Mouse (Mus musculus) MEL (cell line): ENCODE results near the gene Fam178b. TPM values are rescaled to one million over a fixed set of nuclear protein-coding genes. Genes with fewer than 3 reads are reported as not detected.

Experiments
- DNase-seq: peaks from one replicate; pipeline ENCODE4 v3.0.0; 2011; ENCODE audit warnings: low read depth, low spot score
- H3K27ac ChIP-seq: 2 replicates; pipeline ENCODE4 v1.5.1; 2012; ENCODE audit warnings: low read depth, mild to moderate bottlenecking, control low read depth, low read length, moderate library complexity; ENCODE audit not compliant: control insufficient read depth
- H3K27me3 ChIP-seq, 2 experiments: fragments of 150-350 bp in 1 of 2; sonication (generic) in 1 of 2; 2 replicates each; pipeline ENCODE4 v1.6.1; 2012; ENCODE audit warnings: low read length in 2 of 2, mild to moderate bottlenecking in 2 of 2, improper control_type of control experiment in 1 of 2, moderate library complexity in 1 of 2; ENCODE audit not compliant: insufficient read depth in 2 of 2, control insufficient read depth in 1 of 2
- H3K36me3 ChIP-seq, 2 experiments: 2 replicates each; pipeline ENCODE4 v1.6.1; 2012 to 2014; ENCODE audit warnings: low read length in 2 of 2, improper control_type of control experiment in 1 of 2, inconsistent platforms in 1 of 2, mild to moderate bottlenecking in 1 of 2; ENCODE audit not compliant: insufficient read depth in 2 of 2, control insufficient read depth in 1 of 2
- H3K4me1 ChIP-seq, 2 experiments: fragments of 150-350 bp in 1 of 2; sonication (generic) in 1 of 2; 2 replicates each; pipeline ENCODE4 v1.6.1; 2012; ENCODE audit warnings: low read length in 2 of 2, improper control_type of control experiment in 1 of 2, mild to moderate bottlenecking in 1 of 2; ENCODE audit not compliant: insufficient read depth in 2 of 2, control insufficient read depth in 1 of 2
- H3K4me3 ChIP-seq, 2 experiments: fragments of 150-350 bp in 1 of 2; sonication (generic) in 1 of 2; 2 replicates each; pipeline ENCODE4 v1.5.1; 2012; ENCODE audit warnings: low read depth in 2 of 2, low read length in 2 of 2, mild to moderate bottlenecking in 2 of 2, moderate library complexity in 2 of 2, control low read depth in 1 of 2, improper control_type of control experiment in 1 of 2; ENCODE audit not compliant: control insufficient read depth in 1 of 2, insufficient read depth in 1 of 2
- H3K79me2 ChIP-seq: 2 replicates; pipeline ENCODE4 v1.6.1; 2012; ENCODE audit warnings: mild to moderate bottlenecking, low read length, moderate library complexity; ENCODE audit not compliant: control insufficient read depth, poor library complexity, insufficient read depth
- H3K9ac ChIP-seq: 2 replicates; pipeline ENCODE4 v1.6.1; 2012; ENCODE audit warnings: low read depth, mild to moderate bottlenecking, control low read depth, low read length, moderate library complexity; ENCODE audit not compliant: control insufficient read depth, poor library complexity, severe bottlenecking
- H3K9me3 ChIP-seq: fragments of 150-350 bp; sonication (generic); replicated peaks from 2 replicates; pipeline ENCODE4 v1.6.1; 2012; ENCODE audit warnings: mild to moderate bottlenecking, low read length, improper control_type of control experiment, moderate library complexity; ENCODE audit not compliant: insufficient read depth
- CTCF ChIP-seq, 3 experiments: IDR thresholded peaks in 2 of 3; conservative IDR thresholded peaks in 1 of 3; 2 replicates each; pipeline ENCODE4 v1.5.1; 2011 to 2012; ENCODE audit warnings: low read length in 3 of 3, low read depth in 2 of 3, mild to moderate bottlenecking in 2 of 3, improper control_type of control experiment in 1 of 3, inconsistent platforms in 1 of 3, mixed read lengths in 1 of 3, moderate library complexity in 1 of 3; ENCODE audit not compliant: control insufficient read depth in 1 of 3, insufficient read depth in 1 of 3, poor library complexity in 1 of 3, severe bottlenecking in 1 of 3
- EP300 ChIP-seq, 2 experiments: IDR thresholded peaks; 2 replicates each; pipeline ENCODE4 v1.6.1; 2011; ENCODE audit warnings: improper control_type of control experiment in 2 of 2, low read length in 2 of 2, low read depth in 1 of 2, mild to moderate bottlenecking in 1 of 2
- MEF2A ChIP-seq: IDR thresholded peaks from 2 replicates; pipeline ENCODE4 v1.6.1; 2014; ENCODE audit warnings: low read depth, mild to moderate bottlenecking, inconsistent platforms, low read length, improper control_type of control experiment; ENCODE audit not compliant: poor library complexity, insufficient replicate concordance, severe bottlenecking; ENCODE audit errors: extremely low read depth
- MYB ChIP-seq: IDR thresholded peaks from 2 replicates; pipeline ENCODE4 v1.6.1; 2011; ENCODE audit warnings: mild to moderate bottlenecking, low read depth, low read length, improper control_type of control experiment
- MYC ChIP-seq: IDR thresholded peaks from 2 replicates; pipeline ENCODE4 v1.6.1; 2011; ENCODE audit warnings: low read depth, mild to moderate bottlenecking, low read length, improper control_type of control experiment, moderate library complexity
- RAD21 ChIP-seq: IDR thresholded peaks from 2 replicates; pipeline ENCODE4 v1.6.1; 2011; ENCODE audit warnings: mild to moderate bottlenecking, low read depth, low read length, improper control_type of control experiment
- RCOR1 ChIP-seq: IDR thresholded peaks from 2 replicates; pipeline ENCODE4 v1.6.1; 2012; ENCODE audit warnings: low read depth, mild to moderate bottlenecking, inconsistent platforms, low read length, improper control_type of control experiment
- SIN3A ChIP-seq: IDR thresholded peaks from 2 replicates; pipeline ENCODE4 v1.6.1; 2012; ENCODE audit warnings: low read length, improper control_type of control experiment, inconsistent platforms
- SMC3 ChIP-seq: IDR thresholded peaks from 2 replicates; pipeline ENCODE4 v1.6.1; 2011; ENCODE audit warnings: low read depth, low read length, improper control_type of control experiment
- TAL1 ChIP-seq: IDR thresholded peaks from 2 replicates; pipeline ENCODE4 v1.6.1; 2012; ENCODE audit warnings: mild to moderate bottlenecking, inconsistent platforms, low read length, moderate library complexity, mixed read lengths
- TBP ChIP-seq: IDR thresholded peaks from 2 replicates; pipeline ENCODE4 v1.8.0; 2011; ENCODE audit warnings: low read depth, low read length, improper control_type of control experiment
- TCF12 ChIP-seq: IDR thresholded peaks from 2 replicates; pipeline ENCODE4 v1.6.1; 2014; ENCODE audit warnings: low read depth, mild to moderate bottlenecking, inconsistent platforms, low read length, improper control_type of control experiment, moderate library complexity
- USF2 ChIP-seq, 2 experiments: IDR thresholded peaks; 2 replicates each; pipeline ENCODE4 v1.6.1; 2011 to 2012; ENCODE audit warnings: improper control_type of control experiment in 2 of 2, low read length in 2 of 2, borderline replicate concordance in 1 of 2, inconsistent platforms in 1 of 2, low read depth in 1 of 2, mild to moderate bottlenecking in 1 of 2; ENCODE audit not compliant: insufficient read depth in 1 of 2
- ZNF384 ChIP-seq: IDR thresholded peaks from 2 replicates; pipeline ENCODE4 v1.6.1; 2012; ENCODE audit warnings: low read depth, mild to moderate bottlenecking, inconsistent platforms, low read length, improper control_type of control experiment
- polyA plus RNA-seq, 2 experiments: library from polyadenylated mRNA; stranded (reverse) in 1 of 2; unstranded in 1 of 2; fragments of >175 nt in 1 of 2; fragments of >200 nt in 1 of 2; gene quantifications; 2 replicates each; pipeline versions ENCODE4 v1.2.1 to v1.2.4; 2012; ENCODE audit warnings: low replicate concordance in 2 of 2, low read depth in 1 of 2; ENCODE audit not compliant: insufficient read length in 2 of 2, insufficient read depth in 1 of 2, missing spikeins in 1 of 2
- total RNA-seq: library from RNA; depleted of rRNA; stranded (reverse); fragments of 300-350 nt; gene quantifications from 2 replicates; pipeline ENCODE4 v1.2.3, GENCODE M21; 2012

Fam178b gene
- total and polyA plus RNA-seq, 3 experiments, result 0.19 to 0.29 TPM; not detected in 1

DNA sequence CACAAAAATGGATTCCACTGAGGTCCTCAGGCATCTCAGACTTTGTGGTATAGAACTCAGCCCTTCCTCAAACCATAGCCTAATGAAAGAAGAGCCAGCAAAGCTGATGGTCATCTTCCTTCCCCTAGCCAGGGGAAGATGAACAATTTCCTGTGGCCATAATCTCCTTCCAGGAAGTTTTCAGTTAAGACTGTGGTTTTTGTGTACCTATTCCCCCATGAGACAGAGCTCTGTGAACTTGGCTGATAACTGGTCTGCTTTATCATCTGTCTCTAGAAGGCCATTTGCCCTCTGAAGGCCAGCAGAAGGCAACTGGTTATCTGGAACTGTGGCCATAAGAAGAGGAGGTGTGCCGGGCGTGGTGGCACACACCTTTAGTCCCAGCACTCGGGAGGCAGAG, 26.8 kb downstream of the Fam178b start:
- Histone ChIP-seq H3K9ac (no peak overlapping the region), H3K4me1 (peaks cover 20 to 29% of the 10 kb centered on the region in 2 experiments), H3K27ac (no peak overlapping the region), H3K27me3 (no peaks in the 10 kb centered on the region), H3K36me3 (peaks cover 0 to 25% of the 10 kb centered on the region in 2 experiments; a peak in 2 of 4 replicates), H3K9me3 (no peaks in the 10 kb centered on the region), H3K4me3 (no peak overlapping the region), H3K79me2 (no peaks in the 10 kb centered on the region)
- TF ChIP-seq EP300 (IDR thresholded peaks at IDR 0.05; ENCODE audit: low read depth in 1 of 2, low read length in 2 of 2) (peak; percentile 29 to 67; a peak in 3 of 4 replicates), SMC3 (no peak), MYB (no peak), ZNF384 (no peak), TCF12 (peak; percentile 55; the same call in 1 of the 2 replicates), RAD21 (no peak), MEF2A (no peak)
- DNase-seq, result no peak

GRCm38 (mm10) chr1:36655039-36655438, 27.9 kb downstream of the Fam178b start:
- TF ChIP-seq USF2 (IDR thresholded peaks at IDR 0.05; ENCODE audit: borderline replicate concordance in 1 of 2, insufficient read depth in 1 of 2, low read depth in 1 of 2, low read length in 2 of 2) (no peak), RCOR1 (no peak), MYC (no peak), TBP (no peak), MYB (no peak), SIN3A (no peak)
- DNase-seq, result no peak
- no peaks in the 10 kb centered on the region for H3K79me2 ChIP-seq

GRCm38 (mm10) chr1:36647631-36648030, 35.4 kb downstream of the Fam178b start:
- Histone ChIP-seq H3K4me1 (peaks cover 8 to 18% of the 10 kb centered on the region in 2 experiments; a peak in 3 of 4 replicates), H3K79me2 (no peaks in the 10 kb centered on the region), H3K4me3 (no peak overlapping the region), H3K9me3 (no peaks in the 10 kb centered on the region), H3K27me3 (peaks cover 0 to 2% of the 10 kb centered on the region in 2 experiments; a peak in 1 of 4 replicates), H3K36me3 (peaks cover 0 to 3% of the 10 kb centered on the region in 2 experiments; a peak in 1 of 4 replicates), H3K27ac (no peak overlapping the region), H3K9ac (no peak overlapping the region)
- TF ChIP-seq TAL1, result 0 out of 2 replicates have a peak, but pooled peaks have one; percentile 2
- TF ChIP-seq CTCF (IDR thresholded peaks at IDR 0.05 in 2 of 3, conservative IDR thresholded peaks at IDR 0.05 in 1 of 3; ENCODE audit: control insufficient read depth in 1 of 3, insufficient read depth in 1 of 3, low read depth in 2 of 3, low read length in 3 of 3, poor library complexity in 1 of 3, severe bottlenecking in 1 of 3), result no peak
- no peak for DNase-seq

More at GRCm38 (mm10) chr1:36655039-36655438, 27.9 kb downstream of the Fam178b start:
- Histone ChIP-seq H3K4me1 (peaks cover 20 to 29% of the 10 kb centered on the region in 2 experiments), H3K27ac (no peak overlapping the region), H3K4me3 (no peak overlapping the region), H3K9me3 (no peaks in the 10 kb centered on the region), H3K9ac (no peak overlapping the region), H3K36me3 (peaks cover 0 to 25% of the 10 kb centered on the region in 2 experiments; a peak in 2 of 4 replicates), H3K27me3 (no peaks in the 10 kb centered on the region)
